Mouse (Mus musculus) heart, postnatal 0 days (tissue): ENCODE results near the gene 4930539E08Rik. TPM values are rescaled to one million over a fixed set of nuclear protein-coding genes. Genes with fewer than 3 reads are reported as not detected.

Experiments
- ATAC-seq: fragments of 200-750 bp; cut with Nextera tagmentation; 2 replicates; pipeline ENCODE4 v1.8.0; 2017; ENCODE audit warnings: low read depth, moderate number of reproducible peaks, moderate library complexity; ENCODE audit not compliant: insufficient read depth
- DNase-seq: peaks from one replicate; pipeline ENCODE4 v3.0.0-alpha.2; 2016; ENCODE audit warnings: low spot score
- H3K27ac ChIP-seq: fragments of 300-500 bp; sonication (generic); 2 replicates; pipeline ENCODE4 v1.5.1; 2014; ENCODE audit warnings: low read depth, mild to moderate bottlenecking
- H3K27me3 ChIP-seq: fragments of 300-500 bp; sonication (generic); 2 replicates; pipeline ENCODE4 v1.6.1; 2014; ENCODE audit warnings: low read length, mixed read lengths; ENCODE audit not compliant: control insufficient read depth, insufficient read depth
- H3K36me3 ChIP-seq: fragments of 300-500 bp; sonication (generic); replicated peaks from 2 replicates; pipeline ENCODE4 v1.6.1; 2014; ENCODE audit warnings: low read length, mixed read lengths; ENCODE audit not compliant: control insufficient read depth, insufficient read depth
- H3K4me1 ChIP-seq: fragments of 300-500 bp; sonication (generic); 2 replicates; pipeline ENCODE4 v1.6.1; 2014; ENCODE audit warnings: antibody characterized with exemption; ENCODE audit not compliant: control insufficient read depth, insufficient read depth
- H3K4me2 ChIP-seq: fragments of 300-500 bp; sonication (generic); 2 replicates; pipeline ENCODE4 v1.6.1; 2014; ENCODE audit warnings: low read depth, mild to moderate bottlenecking, low read length, moderate library complexity
- H3K4me3 ChIP-seq: fragments of 300-500 bp; sonication (generic); 2 replicates; pipeline ENCODE4 v1.5.1; 2014; ENCODE audit warnings: low read depth, low read length
- H3K9ac ChIP-seq: fragments of 300-500 bp; sonication (generic); replicated peaks from 2 replicates; pipeline ENCODE4 v1.6.1; 2014; ENCODE audit warnings: low read depth, low read length, mixed read lengths
- H3K9me3 ChIP-seq: fragments of 300-500 bp; sonication (generic); replicated peaks from 2 replicates; pipeline ENCODE4 v1.6.1; 2016; ENCODE audit warnings: low read length; ENCODE audit not compliant: control insufficient read depth
- CTCF ChIP-seq: IDR thresholded peaks from 2 replicates; pipeline ENCODE4 v1.5.1; 2016; ENCODE audit warnings: antibody characterized with exemption, control low read depth, low read depth
- EP300 ChIP-seq: IDR thresholded peaks from 2 replicates; pipeline ENCODE4 v1.6.1; 2016; ENCODE audit warnings: antibody characterized with exemption, low read depth
- WGBS: fragments of 180-500 bp; shearing (Covaris S2); extraction: QIAGEN DNeasy Blood & Tissue Kit; methylation state at CpG from one replicate; pipeline ENCODE4 v1.1.7; 2014; 5-methylcytosine and 5-hydroxymethylcytosine counted together
- polyA plus RNA-seq: library from polyadenylated mRNA; unstranded; fragments of >200 nt; fragmentation: Nextera tagmentation; extraction: Ambion mirVana; gene quantifications from 2 replicates; pipeline ENCODE4 v1.2.1, GENCODE M21; 2015
- total RNA-seq: library from RNA; depleted of rRNA; stranded (reverse); fragments of >200 nt; gene quantifications from 2 replicates; pipeline ENCODE4 v1.2.3, GENCODE M21; 2014; ENCODE audit warnings: low replicate concordance

The 4930539E08Rik gene
- total and polyA plus RNA-seq, 2 experiments from 2014 or later: 0.03 TPM; not detected in 1

- peak within 1 kb of the TSS; percentile 84 for H3K9ac ChIP-seq
- H3K27me3 ChIP-seq: no peaks in the 10 kb centered on the region
- ATAC-seq (peak; percentile 91), DNase-seq (peak; percentile 79)
- peak within 1 kb of the TSS; percentile 93 for H3K27ac ChIP-seq
- peak within 1 kb of the TSS; percentile 94 for H3K4me2 ChIP-seq
- no peaks in the 10 kb centered on the region for H3K36me3 ChIP-seq
- no peaks in the 10 kb centered on the region for H3K9me3 ChIP-seq
- H3K4me1 ChIP-seq: peaks cover 23% of the 10 kb centered on the region
- 1% methylated on average over 66 of the region's 80 CpGs for WGBS
- TF ChIP-seq CTCF (no peak), EP300 (peak; percentile 89; the same call in 1 of the 2 replicates)
- H3K4me3 ChIP-seq: peak within 1 kb of the TSS; percentile 69
These were observed 37.0 kb upstream of the 4930539E08Rik start, which contains the start of gene Kctd20 for GRCm38 (mm10) chr17:28951831-28952799. Gene Kctd20 (plus strand): TSS chr17:28951950.

- no peak overlapping the region for H3K4me3 ChIP-seq
- no peaks in the 10 kb centered on the region for H3K27me3 ChIP-seq
- H3K4me2 ChIP-seq: no peak overlapping the region
- TF ChIP-seq CTCF: no peak
- no peak for ATAC-seq
- H3K4me1 ChIP-seq: peaks cover 23% of the 10 kb centered on the region
- no peak overlapping the region for H3K9ac ChIP-seq
- 64% methylated on average over 4 of the region's 4 CpGs for WGBS
- H3K9me3 ChIP-seq: no peaks in the 10 kb centered on the region
- no peaks in the 10 kb centered on the region for H3K36me3 ChIP-seq
- DNase-seq: no peak
- H3K27ac ChIP-seq: no peak overlapping the region
These were observed 35.6 kb upstream of the 4930539E08Rik start for GRCm38 (mm10) chr17:28950751-28951150.

GRCm38 (mm10) chr17:28948661-28949060 lies 33.5 kb upstream of the 4930539E08Rik start:
- no peak overlapping the region for H3K27ac ChIP-seq
- H3K36me3 ChIP-seq: no peaks in the 10 kb centered on the region
- DNase-seq (no peak), ATAC-seq (no peak)
- H3K4me2 ChIP-seq: no peak overlapping the region
- no peaks in the 10 kb centered on the region for H3K9me3 ChIP-seq
- 54% methylated on average over 4 of the region's 4 CpGs for WGBS
- H3K4me1 ChIP-seq: peaks cover 13% of the 10 kb centered on the region
- H3K27me3 ChIP-seq: no peaks in the 10 kb centered on the region
- no peak overlapping the region for H3K4me3 ChIP-seq
- TF ChIP-seq EP300 (no peak), CTCF (no peak)
- no peak overlapping the region for H3K9ac ChIP-seq

GRCm38 (mm10) chr17:28947011-28947939 lies 32.2 kb upstream of the 4930539E08Rik start:
- peaks cover 6% of the 10 kb centered on the region for H3K4me1 ChIP-seq
- DNase-seq: no peak
- no peaks in the 10 kb centered on the region for H3K27me3 ChIP-seq
- no peak overlapping the region for H3K4me3 ChIP-seq
- H3K27ac ChIP-seq: no peak overlapping the region
- TF ChIP-seq EP300: no peak
- TF ChIP-seq CTCF: no peak
- no peak overlapping the region for H3K4me2 ChIP-seq
- 89% methylated on average over 19 of the region's 19 CpGs for WGBS
- ATAC-seq: no peak
- H3K36me3 ChIP-seq: no peaks in the 10 kb centered on the region
- no peak overlapping the region for H3K9ac ChIP-seq
- no peaks in the 10 kb centered on the region for H3K9me3 ChIP-seq

GRCm38 (mm10) chr17:28944481-28944880 lies 29.4 kb upstream of the 4930539E08Rik start:
- H3K9me3 ChIP-seq: no peaks in the 10 kb centered on the region
- H3K4me1 ChIP-seq: no peaks in the 10 kb centered on the region
- TF ChIP-seq CTCF (no peak), EP300 (no peak)
- no peak overlapping the region for H3K4me2 ChIP-seq
- H3K9ac ChIP-seq: no peak overlapping the region
- no peaks in the 10 kb centered on the region for H3K36me3 ChIP-seq
- H3K4me3 ChIP-seq: no peak overlapping the region
- ATAC-seq (no peak), DNase-seq (no peak)
- 87% methylated on average over 7 of the region's 7 CpGs for WGBS
- no peaks in the 10 kb centered on the region for H3K27me3 ChIP-seq
- no peak overlapping the region for H3K27ac ChIP-seq
